Mouse (Mus musculus) heart, postnatal 0 days (tissue): ENCODE data around the gene Tbc1d13.
"Not testable (repeated sequence)": the region's sequence is repeated elsewhere in the genome, so short reads cannot be mapped to it uniquely, and the experiment has no call there.

Source experiments
- CTCF ChIP-seq: IDR thresholded peaks from 2 replicates; pipeline ENCODE4 v1.5.1; 2016; ENCODE audit warnings: antibody characterized with exemption, control low read depth, low read depth
- EP300 ChIP-seq: IDR thresholded peaks from 2 replicates; pipeline ENCODE4 v1.6.1; 2016; ENCODE audit warnings: antibody characterized with exemption, low read depth

DNA sequence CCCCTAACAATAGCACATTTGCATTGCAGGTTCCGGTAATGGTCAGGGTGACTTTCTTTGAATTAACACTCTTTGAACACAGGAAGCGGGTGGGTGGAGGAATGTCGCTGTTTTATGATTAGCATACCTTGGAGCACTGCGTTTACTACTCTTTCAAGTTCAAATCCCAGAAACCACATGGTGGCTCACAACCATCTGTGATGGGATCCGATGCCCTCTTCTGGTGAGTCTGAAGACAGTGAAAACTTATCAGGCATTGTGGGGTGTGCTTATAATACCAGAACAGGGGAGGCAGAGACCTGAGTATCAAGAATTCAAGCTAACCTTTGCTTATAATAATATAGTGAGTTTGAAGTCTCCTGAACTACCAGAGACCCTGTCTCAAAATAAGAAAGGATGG, 2.3 kb upstream of the Tbc1d13 start:
- TF ChIP-seq CTCF, EP300: not testable (repeated sequence)
